Mouse (Mus musculus) G1E (cell line): ENCODE data around the gene Tnfrsf12a. TPM values are rescaled to one million over a fixed set of nuclear protein-coding genes. Genes with fewer than 3 reads are reported as not detected.

ENCODE experiments used
- ATAC-seq: 2 replicates; pipeline ENCODE4 v1.8.0; 2016; ENCODE audit warnings: mild to moderate bottlenecking; ENCODE audit not compliant: insufficient number of reproducible peaks, poor library complexity, low FRiP score, severe bottlenecking; ENCODE audit errors: extremely low read depth
- DNase-seq: peaks from one replicate; pipeline ENCODE4 v3.0.0; 2012; ENCODE audit warnings: low spot score
- H3K27me3 ChIP-seq: 2 replicates; pipeline ENCODE4 v1.6.1; 2012; ENCODE audit warnings: mild to moderate bottlenecking, low read length, inconsistent platforms; ENCODE audit not compliant: insufficient read depth
- H3K36me3 ChIP-seq: replicated peaks from 2 replicates; pipeline ENCODE3; 2012; ENCODE audit warnings: mild to moderate bottlenecking, inconsistent platforms
- H3K4me1 ChIP-seq: 2 replicates; pipeline ENCODE4 v1.6.1; 2012; ENCODE audit warnings: low read depth, low read length, inconsistent platforms, mixed read lengths; ENCODE audit not compliant: insufficient read depth
- H3K4me3 ChIP-seq: 2 replicates; pipeline ENCODE4 v1.5.1; 2012; ENCODE audit warnings: low read depth, mild to moderate bottlenecking, inconsistent platforms, low read length, moderate library complexity, mixed read lengths
- H3K9me3 ChIP-seq: replicated peaks from 2 replicates; pipeline ENCODE4 v1.6.1; 2012; ENCODE audit warnings: inconsistent platforms
- CTCF ChIP-seq: IDR thresholded peaks from 2 replicates; pipeline ENCODE4 v1.5.1; 2012; ENCODE audit warnings: low read depth, low read length, inconsistent platforms, mixed read lengths
- GATA1 ChIP-seq: IDR thresholded peaks from 2 replicates; pipeline ENCODE4 v1.6.1; 2012; ENCODE audit warnings: borderline replicate concordance, low read length, inconsistent platforms, mixed read lengths
- GATA2 ChIP-seq: IDR thresholded peaks from 2 replicates; pipeline ENCODE4 v1.6.1; 2012; ENCODE audit warnings: low read depth, low read length, inconsistent platforms, borderline replicate concordance
- POLR2AphosphoS5 ChIP-seq: IDR thresholded peaks from 2 replicates; pipeline ENCODE4 v1.6.1; 2012; ENCODE audit warnings: low read depth, low read length, inconsistent platforms; ENCODE audit not compliant: insufficient replicate concordance
- TAL1 ChIP-seq: conservative IDR thresholded peaks from 2 replicates; pipeline ENCODE4 v1.6.1; 2012; ENCODE audit warnings: low read depth, low read length, inconsistent platforms, mixed read lengths
- polyA plus RNA-seq: library from polyadenylated mRNA; stranded (reverse); fragments of >175 nt; gene quantifications from 2 replicates; pipeline ENCODE4 v1.2.3, GENCODE M21; 2012
- total RNA-seq, 2 experiments: library from RNA; stranded (forward) in 1 of 2; stranded (reverse) in 1 of 2; fragments of 200-1000 nt in 1 of 2; fragments of >200 nt in 1 of 2; fragmentation: Nextera tagmentation in 1 of 2; gene quantifications; 2 replicates each; pipeline ENCODE4 v1.2.3; 2014 to 2017

Tnfrsf12a gene
- total and polyA plus RNA-seq, 3 experiments = 1.3 to 5.5 (median 5.0) TPM

DNA sequence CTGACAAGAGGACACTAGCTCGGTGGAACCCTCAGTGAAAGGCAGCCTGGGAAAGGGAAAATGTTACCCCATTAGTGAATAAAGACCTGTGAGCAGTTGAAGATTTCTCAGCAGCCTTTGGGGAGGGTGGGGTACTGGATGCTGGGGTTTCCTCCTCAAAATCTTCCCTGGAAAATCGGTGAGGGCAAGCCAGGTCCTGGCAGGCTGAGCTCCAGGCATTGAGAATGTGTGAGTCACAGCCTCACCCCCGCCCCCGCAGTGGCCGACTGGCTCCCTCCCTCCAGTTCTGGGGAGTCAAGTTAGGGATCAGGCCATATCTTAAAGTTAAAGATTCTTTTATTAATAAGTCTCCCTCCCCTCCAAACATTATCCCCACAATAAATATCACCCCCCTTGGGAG, 2.1 kb downstream of the Tnfrsf12a start:
- Histone ChIP-seq H3K4me1 (peaks cover 70% of the 10 kb centered on the region), H3K27me3 (peaks cover 15% of the 10 kb centered on the region), H3K4me3 (peak overlapping the region; percentile 8; the same call in 1 of the 2 replicates), H3K9me3 (no peaks in the 10 kb centered on the region), H3K36me3 (peaks cover 35% of the 10 kb centered on the region)
- ATAC-seq (no peak), DNase-seq (no peak)
- no peak for TF ChIP-seq GATA1
- TF ChIP-seq CTCF = no peak
- TF ChIP-seq POLR2AphosphoS5 = no peak
- no peak for TF ChIP-seq TAL1
- no peak for TF ChIP-seq GATA2

DNA sequence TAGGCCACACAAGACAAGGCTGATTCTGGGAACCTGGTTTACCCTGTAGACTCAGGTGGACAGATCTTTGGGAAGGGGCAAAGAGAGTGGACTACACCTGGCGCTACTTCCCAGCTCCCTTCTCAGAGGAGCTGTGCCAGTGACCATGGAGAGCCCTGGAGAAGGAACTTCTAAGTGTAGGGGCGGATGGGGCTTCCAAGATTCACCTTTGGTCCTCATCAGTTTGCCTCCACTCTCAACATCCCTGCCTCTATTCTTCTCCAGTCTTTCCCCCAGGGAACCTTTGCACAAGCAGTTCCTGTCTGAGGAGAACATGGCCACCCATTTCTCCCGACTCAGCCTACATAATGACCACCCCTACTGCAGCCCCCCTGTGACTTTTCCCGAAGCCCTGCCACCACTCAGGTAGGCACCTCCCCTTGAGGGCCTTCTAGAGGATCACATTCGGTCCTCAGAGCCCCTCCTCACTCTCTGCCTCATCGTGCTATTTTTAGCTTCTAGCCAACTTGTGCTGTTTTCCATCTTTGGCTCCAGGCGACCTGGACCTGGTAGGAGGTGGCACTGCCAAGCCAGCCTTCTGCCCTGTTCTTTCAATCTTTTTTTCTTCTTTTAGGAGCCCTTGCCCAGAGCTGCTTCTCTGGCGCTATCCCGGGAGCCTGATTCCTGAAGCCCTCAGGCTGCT, 2.9 kb downstream of the Tnfrsf12a start:
- DNase-seq (no peak), ATAC-seq (no peak)
- Histone ChIP-seq H3K36me3 (peaks cover 42% of the 10 kb centered on the region), H3K4me3 (peak overlapping the region; percentile 76), H3K27me3 (peaks cover 8% of the 10 kb centered on the region), H3K9me3 (no peaks in the 10 kb centered on the region), H3K4me1 (peaks cover 68% of the 10 kb centered on the region)
- TF ChIP-seq TAL1 = no peak
- TF ChIP-seq GATA1 = no peak
- TF ChIP-seq POLR2AphosphoS5 = no peak
- no peak for TF ChIP-seq GATA2
- TF ChIP-seq CTCF = no peak

DNA sequence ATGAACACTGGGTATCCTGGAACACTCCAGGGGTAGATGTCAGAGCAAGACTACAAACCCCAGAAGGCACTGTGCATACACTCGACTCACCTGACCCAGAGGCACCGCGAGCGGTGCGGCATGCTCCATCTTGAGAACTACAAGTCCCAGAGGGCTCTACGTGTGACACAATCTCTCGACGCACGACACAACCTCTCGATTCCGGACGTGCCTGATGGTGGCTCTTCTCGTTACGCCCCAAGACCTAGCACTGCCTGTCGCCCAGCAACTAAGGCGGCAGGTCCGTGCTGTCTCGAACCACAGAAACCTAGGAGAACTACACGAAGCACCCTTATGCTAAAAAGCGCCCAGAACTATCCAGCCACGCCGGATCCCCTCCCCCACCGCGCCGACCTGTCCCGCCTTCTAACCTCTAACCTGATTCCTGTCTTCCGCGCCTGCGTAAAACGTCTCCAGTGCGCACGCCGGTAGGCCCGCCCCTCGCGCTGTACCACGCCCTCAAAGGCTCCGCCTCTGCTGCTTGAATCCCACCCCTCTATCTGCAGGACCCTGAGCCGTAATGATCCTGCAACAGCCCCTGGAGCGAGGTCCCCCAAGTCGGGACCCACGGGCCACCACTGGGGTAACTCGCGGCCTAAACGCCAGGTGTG, 3.7 kb downstream of the Tnfrsf12a start, which contains the start of the genes Hcfc1r1 and Thoc6:
Gene Hcfc1r1, plus strand, starts transcription at position 173 of the 650 bp plus-strand sequence.
Gene Thoc6, minus strand, starts transcription at position 459 of the 650 bp plus-strand sequence.
- DNase-seq (peak; percentile 77), ATAC-seq (peak; percentile 91)
- Histone ChIP-seq H3K9me3 (no peaks in the 10 kb centered on the region), H3K4me1 (peaks cover 65% of the 10 kb centered on the region), H3K36me3 (peaks cover 51% of the 10 kb centered on the region), H3K27me3 (no peaks in the 10 kb centered on the region), H3K4me3 (peak within 1 kb of the TSS; percentile 76)
- TF ChIP-seq POLR2AphosphoS5 (no peak), TAL1 (no peak), GATA1 (no peak), GATA2 (no peak), CTCF (no peak)

DNA sequence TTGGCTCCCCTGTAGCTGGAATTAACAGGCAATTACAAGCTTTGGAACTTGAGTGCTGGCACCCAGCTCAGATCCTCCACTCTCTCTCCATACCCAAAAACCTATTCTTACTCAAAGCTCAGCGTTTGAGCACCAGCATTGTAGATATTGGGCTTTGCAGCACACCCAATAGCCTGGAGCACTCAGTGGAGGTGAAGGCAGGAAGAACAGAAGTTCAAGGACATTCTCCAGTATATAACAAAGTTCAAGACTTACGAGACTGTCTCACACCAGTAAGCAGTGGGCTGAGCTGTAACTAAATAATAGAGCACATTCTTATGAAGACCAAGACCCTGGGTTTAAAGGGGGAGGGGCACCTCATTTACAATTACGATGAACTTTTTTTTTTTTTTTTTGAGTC, 4.5 kb downstream of the Tnfrsf12a start:
- no peaks in the 10 kb centered on the region for H3K27me3 ChIP-seq
- H3K4me3 ChIP-seq = peak overlapping the region; percentile 76
- no peak for TF ChIP-seq CTCF
- no peak for TF ChIP-seq TAL1
- TF ChIP-seq POLR2AphosphoS5 = no peak
- TF ChIP-seq GATA1 = no peak
- TF ChIP-seq GATA2 = no peak
- DNase-seq = no peak
- peaks cover 59% of the 10 kb centered on the region for H3K36me3 ChIP-seq
- ATAC-seq = no peak
- H3K9me3 ChIP-seq = no peaks in the 10 kb centered on the region
- peaks cover 58% of the 10 kb centered on the region for H3K4me1 ChIP-seq

DNA sequence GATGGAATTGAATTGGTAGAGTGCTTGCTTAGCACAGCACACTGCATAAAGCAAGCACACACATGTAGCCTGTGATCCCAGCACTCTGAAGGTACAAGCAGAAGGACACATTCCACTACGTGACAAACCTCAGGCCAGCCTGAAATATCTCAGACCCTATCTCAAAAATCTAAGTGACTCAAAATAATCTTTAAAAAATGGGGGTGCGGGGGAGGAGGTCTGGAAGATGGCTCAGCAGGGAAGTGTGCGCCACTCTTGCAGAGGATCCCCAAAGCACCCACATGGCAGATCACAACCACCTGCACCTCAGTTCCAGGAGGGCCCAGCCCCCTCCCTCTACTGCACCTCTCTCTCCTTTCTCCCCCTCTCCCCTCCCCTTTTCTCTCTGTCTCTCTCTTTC, 5.7 kb downstream of the Tnfrsf12a start:
- peaks cover 47% of the 10 kb centered on the region for H3K4me1 ChIP-seq
- no peaks in the 10 kb centered on the region for H3K27me3 ChIP-seq
- TF ChIP-seq GATA2 (no peak), TAL1 (no peak), POLR2AphosphoS5 (no peak), CTCF (no peak)
- H3K4me3 ChIP-seq = no peak overlapping the region; the same call in 1 of the 2 replicates
- H3K9me3 ChIP-seq = no peaks in the 10 kb centered on the region
- DNase-seq = no peak
- H3K36me3 ChIP-seq = peaks cover 71% of the 10 kb centered on the region
- ATAC-seq = no peak

DNA sequence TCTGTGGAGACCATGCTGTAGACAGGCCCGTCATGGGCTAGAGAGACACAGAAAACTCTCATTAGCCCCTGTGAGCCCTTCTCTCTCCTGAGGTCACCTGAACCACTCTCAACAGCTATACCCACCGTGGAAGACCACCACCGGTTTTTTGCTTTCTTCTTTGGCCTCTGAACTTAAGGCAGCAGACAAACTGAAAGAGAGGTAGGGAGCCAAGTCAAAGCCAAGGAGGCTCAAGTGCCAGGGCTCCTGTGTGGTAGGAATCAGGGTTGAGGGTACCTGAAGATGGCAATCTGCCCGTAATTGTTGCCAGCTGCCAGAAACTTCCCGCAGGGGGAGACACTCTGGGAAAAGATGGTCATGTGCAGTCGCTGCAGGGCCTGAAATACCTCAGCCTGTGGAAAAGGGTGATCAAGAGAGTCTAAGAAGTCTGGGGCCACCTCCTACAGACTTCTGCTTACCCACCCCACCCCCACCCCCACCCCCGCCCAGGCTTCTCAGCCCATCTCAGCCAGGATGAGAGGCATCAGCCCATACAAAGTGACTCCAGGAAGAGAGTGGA, 6.7 kb downstream of the Tnfrsf12a start:
- ATAC-seq = no peak

More for the DNA sequence above, 6.7 kb downstream of the Tnfrsf12a start:
- Histone ChIP-seq H3K4me3 (no peak overlapping the region), H3K4me1 (peaks cover 40% of the 10 kb centered on the region), H3K27me3 (no peaks in the 10 kb centered on the region), H3K9me3 (no peaks in the 10 kb centered on the region), H3K36me3 (peaks cover 78% of the 10 kb centered on the region)
- TF ChIP-seq CTCF = no peak
- no peak for DNase-seq
